Mouse (Mus musculus): ENCODE data around the gene Rufy2. TPM values are rescaled to one million over a fixed set of nuclear protein-coding genes. Genes with fewer than 3 reads are reported as not detected.

Gene Rufy2
- polyA plus RNA-seq, 1 experiment, result 7.0 TPM

DNA sequence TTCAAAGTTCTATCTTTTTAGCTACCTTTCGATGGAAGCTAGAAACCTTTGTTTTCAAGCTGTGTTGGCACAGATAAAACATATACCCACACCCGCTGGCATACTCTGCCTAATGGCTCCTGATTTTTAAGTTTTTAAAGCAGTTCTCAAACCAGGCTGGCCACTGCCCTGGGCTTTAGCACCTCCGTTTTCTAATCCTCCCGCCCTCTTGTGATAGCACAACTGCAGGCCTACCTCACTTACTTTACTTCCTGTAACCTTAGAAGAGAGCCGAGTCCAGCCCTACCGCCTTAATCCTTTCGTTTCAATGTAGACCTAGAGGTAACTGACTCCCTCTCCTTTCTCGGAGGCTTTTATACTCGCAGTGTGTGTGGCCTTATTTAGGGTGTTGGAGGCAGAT lies 23.2 kb downstream of the Rufy2 start:
- H3K4me1 ChIP-seq (ENCODE audit: control insufficient read depth, insufficient read depth, low read length), result no peaks in the 10 kb centered on the region; the same call in 1 of the 2 replicates
- WGBS, result 77% methylated on average over 9 of the region's 9 CpGs
- no peak overlapping the region for H3K4me3 ChIP-seq (replicated peaks; ENCODE audit: control insufficient read depth, low read depth, low read length)
- H3K27ac ChIP-seq (ENCODE audit: control insufficient read depth, insufficient read depth, low read depth, low read length, poor library complexity), result no peak overlapping the region
- TF ChIP-seq POLR2A (IDR thresholded peaks at IDR 0.05; ENCODE audit: borderline replicate concordance, control insufficient read depth, low read depth, low read length) (no peak), CTCF (IDR thresholded peaks at IDR 0.05; ENCODE audit: control insufficient read depth, insufficient read depth, low read length) (no peak)

DNA sequence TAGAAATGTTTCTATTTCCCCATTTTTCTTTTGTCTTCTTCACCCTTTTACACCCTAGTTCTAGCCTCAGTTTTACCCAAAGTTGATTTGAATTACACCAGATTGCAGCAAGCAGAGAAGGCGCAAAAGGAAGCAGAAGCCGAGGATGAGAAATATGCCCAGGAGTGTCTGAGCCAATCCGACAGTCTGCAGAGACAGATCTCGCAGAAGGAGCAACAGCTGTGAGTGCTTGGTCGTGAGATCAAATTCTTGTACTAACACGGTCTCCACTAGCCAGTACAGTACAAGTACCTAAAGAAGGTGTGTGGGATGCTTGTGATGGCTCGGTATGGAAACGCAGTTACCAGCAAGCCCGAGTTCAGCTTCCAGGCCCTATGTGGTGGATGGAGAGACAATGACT lies 24.5 kb downstream of the Rufy2 start:
- Histone ChIP-seq H3K4me1 (ENCODE audit: control insufficient read depth, insufficient read depth, low read length) (no peaks in the 10 kb centered on the region; the same call in 1 of the 2 replicates), H3K4me3 (replicated peaks; ENCODE audit: control insufficient read depth, low read depth, low read length) (no peak overlapping the region), H3K27ac (ENCODE audit: control insufficient read depth, insufficient read depth, low read depth, low read length, poor library complexity) (no peak overlapping the region)
- TF ChIP-seq CTCF (IDR thresholded peaks at IDR 0.05; ENCODE audit: control insufficient read depth, insufficient read depth, low read length), result no peak
- no peak for TF ChIP-seq POLR2A (IDR thresholded peaks at IDR 0.05; ENCODE audit: borderline replicate concordance, control insufficient read depth, low read depth, low read length)
- WGBS, result 90% methylated on average over 9 of the region's 9 CpGs

DNA sequence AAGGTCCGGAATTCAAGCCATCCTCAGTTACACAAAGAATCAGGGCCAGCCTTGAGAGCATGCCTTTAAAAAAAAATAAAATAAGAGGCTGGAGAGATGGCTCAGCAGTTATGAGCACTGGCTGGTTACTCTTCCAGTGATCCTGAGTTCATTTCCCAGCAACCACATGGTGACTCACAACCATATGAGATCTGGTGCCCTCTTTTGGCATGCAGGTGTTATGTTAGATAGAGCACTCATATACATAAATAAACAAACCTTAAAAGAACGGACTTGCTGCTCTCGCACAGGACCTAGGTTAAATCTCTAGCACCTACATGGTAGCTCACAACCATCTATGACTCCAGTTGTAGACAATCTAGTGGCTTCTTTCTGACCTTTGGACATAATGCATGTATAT lies 28.2 kb downstream of the Rufy2 start:
- TF ChIP-seq POLR2A (IDR thresholded peaks at IDR 0.05; ENCODE audit: borderline replicate concordance, control insufficient read depth, low read depth, low read length), result no peak
- TF ChIP-seq CTCF (IDR thresholded peaks at IDR 0.05; ENCODE audit: control insufficient read depth, insufficient read depth, low read length), result no peak
- H3K4me3 ChIP-seq (replicated peaks; ENCODE audit: control insufficient read depth, low read depth, low read length), result no peak overlapping the region
- H3K27ac ChIP-seq (ENCODE audit: control insufficient read depth, insufficient read depth, low read depth, low read length, poor library complexity), result no peak overlapping the region
- no peaks in the 10 kb centered on the region; the same call in 1 of the 2 replicates for H3K4me1 ChIP-seq (ENCODE audit: control insufficient read depth, insufficient read depth, low read length)
- 80% methylated on average over 3 of the region's 3 CpGs for WGBS

DNA sequence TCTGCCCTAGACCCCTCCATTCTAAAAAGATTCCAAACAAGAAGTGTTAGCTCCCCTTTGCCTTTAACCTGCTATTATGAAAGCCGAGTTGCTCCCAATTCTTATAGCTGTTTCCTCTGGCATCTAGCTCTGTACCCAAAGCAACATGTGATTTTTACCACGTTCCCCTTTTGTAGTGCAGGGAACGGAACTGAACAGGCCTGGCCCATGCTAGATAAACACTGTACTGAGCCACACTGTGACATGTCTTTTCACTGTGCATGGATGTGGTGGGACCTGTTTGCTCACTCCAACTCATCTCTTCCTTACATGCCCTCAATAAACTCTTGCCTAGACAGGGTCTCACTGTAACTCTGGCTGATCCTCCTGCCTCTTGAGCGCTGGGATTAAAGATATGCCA lies 30.2 kb downstream of the Rufy2 start:
- no peak overlapping the region for H3K27ac ChIP-seq (ENCODE audit: control insufficient read depth, insufficient read depth, low read depth, low read length, poor library complexity)
- WGBS, result 21% methylated on average over 4 of the region's 4 CpGs
- TF ChIP-seq CTCF (IDR thresholded peaks at IDR 0.05; ENCODE audit: control insufficient read depth, insufficient read depth, low read length) (no peak), POLR2A (IDR thresholded peaks at IDR 0.05; ENCODE audit: borderline replicate concordance, control insufficient read depth, low read depth, low read length) (no peak)
- no peak overlapping the region for H3K4me3 ChIP-seq (replicated peaks; ENCODE audit: control insufficient read depth, low read depth, low read length)
- no peaks in the 10 kb centered on the region; the same call in 1 of the 2 replicates for H3K4me1 ChIP-seq (ENCODE audit: control insufficient read depth, insufficient read depth, low read length)

DNA sequence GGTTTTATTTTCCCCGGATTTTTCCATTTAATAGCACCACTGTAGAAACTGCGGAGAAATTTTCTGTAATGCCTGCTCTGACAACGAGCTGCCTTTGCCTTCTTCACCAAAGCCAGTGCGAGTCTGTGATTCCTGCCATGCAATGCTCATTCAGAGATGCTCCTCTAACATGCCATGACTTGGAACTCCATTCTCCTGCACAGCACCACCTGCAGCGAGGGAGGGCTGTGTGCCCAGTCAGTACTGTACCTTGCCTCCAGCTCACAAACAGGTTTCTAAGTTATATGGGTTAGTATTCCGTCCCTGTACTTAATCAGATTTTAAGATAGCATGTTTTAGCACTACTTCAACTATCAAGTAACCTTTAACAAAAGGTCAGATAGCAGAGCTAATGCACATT lies 31.5 kb downstream of the Rufy2 start:
- no peak overlapping the region for H3K4me3 ChIP-seq (replicated peaks; ENCODE audit: control insufficient read depth, low read depth, low read length)
- no peaks in the 10 kb centered on the region; the same call in 1 of the 2 replicates for H3K4me1 ChIP-seq (ENCODE audit: control insufficient read depth, insufficient read depth, low read length)
- WGBS, result 91% methylated on average over 6 of the region's 6 CpGs
- H3K27ac ChIP-seq (ENCODE audit: control insufficient read depth, insufficient read depth, low read depth, low read length, poor library complexity), result no peak overlapping the region
- no peak for TF ChIP-seq CTCF (IDR thresholded peaks at IDR 0.05; ENCODE audit: control insufficient read depth, insufficient read depth, low read length)
- no peak for TF ChIP-seq POLR2A (IDR thresholded peaks at IDR 0.05; ENCODE audit: borderline replicate concordance, control insufficient read depth, low read depth, low read length)

DNA sequence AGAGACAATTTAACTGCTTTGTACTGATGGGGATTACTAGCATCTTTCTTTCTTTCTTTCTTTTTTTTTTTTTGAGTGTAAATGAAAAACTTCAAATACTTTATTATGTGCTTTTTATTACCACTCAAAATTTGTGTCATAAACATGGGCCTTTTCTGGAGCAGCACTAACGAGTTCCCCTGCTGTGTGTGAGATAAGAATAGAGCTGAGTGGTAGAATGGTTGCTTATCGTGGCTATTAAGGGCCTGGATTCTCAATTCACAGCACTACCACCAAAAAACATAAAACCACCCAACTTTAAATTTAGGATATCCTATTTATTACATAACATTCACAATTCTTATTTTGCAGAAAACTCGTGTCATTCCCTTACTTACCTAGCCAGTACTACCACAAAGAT lies 33.5 kb downstream of the Rufy2 start:
- Histone ChIP-seq H3K4me3 (replicated peaks; ENCODE audit: control insufficient read depth, low read depth, low read length) (no peak overlapping the region), H3K4me1 (ENCODE audit: control insufficient read depth, insufficient read depth, low read length) (no peaks in the 10 kb centered on the region; the same call in 1 of the 2 replicates), H3K27ac (ENCODE audit: control insufficient read depth, insufficient read depth, low read depth, low read length, poor library complexity) (no peak overlapping the region)
- TF ChIP-seq POLR2A (IDR thresholded peaks at IDR 0.05; ENCODE audit: borderline replicate concordance, control insufficient read depth, low read depth, low read length) (no peak), CTCF (IDR thresholded peaks at IDR 0.05; ENCODE audit: control insufficient read depth, insufficient read depth, low read length) (no peak)
- 62% methylated on average over 3 of the region's 3 CpGs for WGBS

DNA sequence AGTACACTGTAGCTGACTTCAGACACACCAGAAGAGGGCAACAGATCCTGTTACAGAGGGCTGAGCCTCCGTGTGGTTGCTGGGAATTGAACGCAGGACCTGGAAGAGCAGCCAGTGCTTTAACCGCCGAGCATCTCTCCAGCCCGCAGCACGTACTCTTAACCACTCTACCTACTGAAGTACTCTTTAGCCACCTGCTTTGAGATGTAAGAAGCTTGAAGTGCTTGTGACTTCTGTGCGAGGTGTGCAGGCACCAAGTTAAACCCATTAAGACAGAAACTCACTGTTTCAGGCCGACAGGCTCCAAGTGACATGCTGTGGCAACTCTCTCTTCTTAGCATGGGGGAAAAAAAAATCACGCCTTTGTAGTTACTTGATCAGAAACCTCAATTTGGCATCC lies 34.1 kb downstream of the Rufy2 start:
- no peaks in the 10 kb centered on the region; the same call in 1 of the 2 replicates for H3K4me1 ChIP-seq (ENCODE audit: control insufficient read depth, insufficient read depth, low read length)
- 93% methylated on average over 9 of the region's 9 CpGs for WGBS
- TF ChIP-seq CTCF (IDR thresholded peaks at IDR 0.05; ENCODE audit: control insufficient read depth, insufficient read depth, low read length) (no peak), POLR2A (IDR thresholded peaks at IDR 0.05; ENCODE audit: borderline replicate concordance, control insufficient read depth, low read depth, low read length) (no peak)
- H3K4me3 ChIP-seq (replicated peaks; ENCODE audit: control insufficient read depth, low read depth, low read length), result no peak overlapping the region
- H3K27ac ChIP-seq (ENCODE audit: control insufficient read depth, insufficient read depth, low read depth, low read length, poor library complexity), result no peak overlapping the region

DNA sequence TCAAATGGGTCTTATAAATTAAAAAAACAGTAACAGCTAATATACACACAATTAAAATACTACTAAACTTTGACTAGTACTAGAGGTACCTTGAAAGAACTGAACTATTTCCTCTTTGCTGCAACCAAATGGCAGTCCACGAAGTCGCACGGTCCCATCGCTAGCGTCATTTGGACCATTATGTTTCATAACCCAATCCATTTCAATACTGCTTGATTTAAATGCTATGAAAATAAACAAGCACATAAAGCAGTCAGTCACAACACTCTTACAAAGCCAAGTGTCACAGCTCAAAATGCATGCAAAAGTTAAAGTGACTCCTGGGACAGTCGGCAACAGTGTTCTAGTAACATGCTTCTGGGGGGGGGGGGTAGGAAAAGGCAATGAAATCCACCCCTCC lies 39.3 kb downstream of the Rufy2 start:
- H3K27ac ChIP-seq (ENCODE audit: control insufficient read depth, insufficient read depth, low read depth, low read length, poor library complexity), result no peak overlapping the region
- H3K4me3 ChIP-seq (replicated peaks; ENCODE audit: control insufficient read depth, low read depth, low read length), result no peak overlapping the region
- 76% methylated on average over 6 of the region's 6 CpGs for WGBS
- no peaks in the 10 kb centered on the region; the same call in 1 of the 2 replicates for H3K4me1 ChIP-seq (ENCODE audit: control insufficient read depth, insufficient read depth, low read length)
- no peak for TF ChIP-seq CTCF (IDR thresholded peaks at IDR 0.05; ENCODE audit: control insufficient read depth, insufficient read depth, low read length)
- no peak for TF ChIP-seq POLR2A (IDR thresholded peaks at IDR 0.05; ENCODE audit: borderline replicate concordance, control insufficient read depth, low read depth, low read length)

DNA sequence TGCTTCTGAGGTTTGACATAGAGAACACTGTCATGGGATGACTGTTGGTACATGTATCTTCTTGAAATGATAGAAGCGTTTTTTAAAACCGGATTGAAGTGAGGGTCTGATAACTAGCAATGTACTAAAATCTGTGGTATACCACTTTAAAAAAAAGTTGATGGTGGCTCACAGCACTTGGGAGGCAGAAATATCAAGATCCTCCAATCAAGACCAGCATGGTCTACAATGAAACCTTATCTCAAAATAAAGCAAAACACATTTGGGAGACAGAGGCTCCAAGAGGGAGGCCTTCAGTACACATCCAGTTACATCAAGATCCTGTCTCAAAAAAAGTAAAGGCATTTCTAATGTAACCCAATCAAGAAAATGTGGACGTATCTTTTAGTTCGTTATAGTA lies 41.7 kb downstream of the Rufy2 start:
- no peak for TF ChIP-seq POLR2A (IDR thresholded peaks at IDR 0.05; ENCODE audit: borderline replicate concordance, control insufficient read depth, low read depth, low read length)
- no peak for TF ChIP-seq CTCF (IDR thresholded peaks at IDR 0.05; ENCODE audit: control insufficient read depth, insufficient read depth, low read length)
- WGBS, result 12% methylated on average over 4 of the region's 4 CpGs
- no peak overlapping the region for H3K4me3 ChIP-seq (replicated peaks; ENCODE audit: control insufficient read depth, low read depth, low read length)
- H3K27ac ChIP-seq (ENCODE audit: control insufficient read depth, insufficient read depth, low read depth, low read length, poor library complexity), result no peak overlapping the region
- H3K4me1 ChIP-seq (ENCODE audit: control insufficient read depth, insufficient read depth, low read length), result no peaks in the 10 kb centered on the region; the same call in 1 of the 2 replicates

Measured in bone marrow, adult 2 months (tissue).